Mouse (Mus musculus) ovary, postnatal 10 days (tissue): ENCODE results near the gene Phldb1.
"Not testable (repeated sequence)": the region's sequence is repeated elsewhere in the genome, so short reads cannot be mapped to it uniquely, and the experiment has no call there.

Source experiments
- DNase-seq: peaks from one replicate; pipeline ENCODE4 v3.0.0; 2022; ENCODE audit warnings: low spot score

The Phldb1 gene

GRCm38 (mm10) chr9:44734524-44735494 lies at the start of gene Phldb1:
TSS of gene Phldb1 (minus strand) at chr9:44735198.
- DNase-seq = no peak

- DNase-seq = peak; percentile 79
Observed at GRCm38 (mm10) chr9:44772750-44773651, 38.0 kb upstream of the Phldb1 start.

GRCm38 (mm10) chr9:44772392-44772749 lies 37.4 kb upstream of the Phldb1 start:
- no peak for DNase-seq

GRCm38 (mm10) chr9:44771376-44771775 lies 36.4 kb upstream of the Phldb1 start:
- no peak for DNase-seq

- not testable (repeated sequence) for DNase-seq
Observed at GRCm38 (mm10) chr9:44768029-44768394, 33.0 kb upstream of the Phldb1 start.

GRCm38 (mm10) chr9:44767101-44768028 lies 32.4 kb upstream of the Phldb1 start, which contains the start of the genes Arcn1 and Ift46:
TSS of gene Arcn1 (minus strand) at chr9:44767845.
TSS of gene Ift46 (plus strand) at chr9:44767908.
- peak; percentile 79 for DNase-seq

GRCm38 (mm10) chr9:44760873-44761272 lies 25.9 kb upstream of the Phldb1 start:
- no peak for DNase-seq

GRCm38 (mm10) chr9:44748473-44748872 lies 13.5 kb upstream of the Phldb1 start:
- DNase-seq = no peak

GRCm38 (mm10) chr9:44747341-44747740 lies 12.3 kb upstream of the Phldb1 start:
- no peak for DNase-seq

- DNase-seq = no peak
Observed at GRCm38 (mm10) chr9:44746666-44747065, 11.7 kb upstream of the Phldb1 start.

GRCm38 (mm10) chr9:44745371-44745770 lies 10.4 kb upstream of the Phldb1 start:
- DNase-seq = no peak

- no peak for DNase-seq
Observed at GRCm38 (mm10) chr9:44740663-44741192, 5.7 kb upstream of the Phldb1 start.

- DNase-seq = no peak
Observed at GRCm38 (mm10) chr9:44737240-44737949, 2.4 kb upstream of the Phldb1 start.

- no peak for DNase-seq
Observed at GRCm38 (mm10) chr9:44736301-44736700, 1.3 kb upstream of the Phldb1 start.

- DNase-seq = no peak
Observed at GRCm38 (mm10) chr9:44735886-44736285, 888 bp upstream of the Phldb1 start.

GRCm38 (mm10) chr9:44733671-44734523 lies 1.1 kb downstream of the Phldb1 start:
- no peak for DNase-seq

GRCm38 (mm10) chr9:44732921-44733530 lies 2.0 kb downstream of the Phldb1 start:
- DNase-seq = no peak

- no peak for DNase-seq
Observed at GRCm38 (mm10) chr9:44732130-44732549, 2.9 kb downstream of the Phldb1 start.

GRCm38 (mm10) chr9:44727441-44727840 lies 7.6 kb downstream of the Phldb1 start:
- no peak for DNase-seq
